Mouse (Mus musculus) limb, embryonic 11.5 days (tissue): Measurements from ENCODE around the gene Ascc2. TPM values are rescaled to one million over a fixed set of nuclear protein-coding genes. Genes with fewer than 3 reads are reported as not detected.

Experiments used
- ATAC-seq: fragments of 200-750 bp; cut with Nextera tagmentation; 2 replicates; pipeline ENCODE4 v1.8.0; 2017; ENCODE audit warnings: low read depth; ENCODE audit not compliant: insufficient number of reproducible peaks, low FRiP score, low TSS enrichment
- DNase-seq: peaks from one replicate; pipeline ENCODE4 v3.0.0-alpha.2; 2015; ENCODE audit warnings: low spot score
- H3K27ac ChIP-seq: fragments of 300-500 bp; sonication (generic); replicated peaks from 2 replicates; pipeline ENCODE4 v1.5.1; 2014; ENCODE audit warnings: low read depth, mild to moderate bottlenecking, low read length
- H3K27me3 ChIP-seq: fragments of 300-500 bp; sonication (generic); 2 replicates; pipeline ENCODE4 v1.6.1; 2014; ENCODE audit warnings: mild to moderate bottlenecking, low read length, mixed read lengths; ENCODE audit not compliant: control insufficient read depth, insufficient read depth
- H3K36me3 ChIP-seq: fragments of 300-500 bp; sonication (generic); 2 replicates; pipeline ENCODE4 v1.6.1; 2014; ENCODE audit warnings: mild to moderate bottlenecking, low read length, moderate library complexity, mixed read lengths; ENCODE audit not compliant: control insufficient read depth, insufficient read depth
- H3K4me1 ChIP-seq: fragments of 300-500 bp; sonication (generic); 2 replicates; pipeline ENCODE4 v1.6.1; 2014; ENCODE audit warnings: low read length, mixed read lengths; ENCODE audit not compliant: control insufficient read depth, insufficient read depth
- H3K4me2 ChIP-seq: fragments of 300-500 bp; sonication (generic); 2 replicates; pipeline ENCODE4 v1.6.1; 2014; ENCODE audit warnings: low read depth, mild to moderate bottlenecking, moderate library complexity; ENCODE audit not compliant: severe bottlenecking
- H3K4me3 ChIP-seq: fragments of 300-500 bp; sonication (generic); 2 replicates; pipeline ENCODE4 v1.5.1; 2014; ENCODE audit warnings: low read depth, low read length
- H3K9ac ChIP-seq: fragments of 300-500 bp; sonication (generic); 2 replicates; pipeline ENCODE4 v1.6.1; 2014; ENCODE audit warnings: mild to moderate bottlenecking, low read length
- H3K9me3 ChIP-seq: fragments of 300-500 bp; sonication (generic); 2 replicates; pipeline ENCODE4 v1.6.1; 2016; ENCODE audit warnings: low read length; ENCODE audit not compliant: control insufficient read depth
- WGBS: fragments of 180-500 bp; shearing (Covaris S2); extraction: QIAGEN DNeasy Blood & Tissue Kit; methylation state at CpG from one replicate; pipeline ENCODE4 v1.1.7; 2014; 5-methylcytosine and 5-hydroxymethylcytosine counted together
- polyA plus RNA-seq: library from polyadenylated mRNA; unstranded; fragments of >200 nt; fragmentation: Nextera tagmentation; extraction: Ambion mirVana; gene quantifications from 2 replicates; pipeline ENCODE4 v1.2.1, GENCODE M21; 2014

Ascc2 gene
- polyA plus RNA-seq, 1 experiment from 2014 or later, result 39.5 TPM

- H3K4me2 ChIP-seq, result 0 out of 2 replicates have a peak overlapping the region, but pooled peaks have one; percentile 3
- DNase-seq (peak; percentile 44), ATAC-seq (no peak)
These were observed 34.7 kb upstream of the Ascc2 start for GRCm38 (mm10) chr11:4602691-4603441.

GRCm38 (mm10) chr11:4604441-4604840 is 33.1 kb upstream of the Ascc2 start:
- ATAC-seq, result no peak
- no peak overlapping the region for H3K9ac ChIP-seq
- no peaks in the 10 kb centered on the region for H3K27me3 ChIP-seq
- no peaks in the 10 kb centered on the region for H3K36me3 ChIP-seq
- no peak overlapping the region for H3K27ac ChIP-seq
- no peak overlapping the region for H3K4me3 ChIP-seq
- 4% methylated on average over 6 of the region's 6 CpGs for WGBS
- H3K9me3 ChIP-seq, result no peaks in the 10 kb centered on the region
- H3K4me1 ChIP-seq, result peaks cover 12% of the 10 kb centered on the region
- DNase-seq, result peak; percentile 56
- H3K4me2 ChIP-seq, result no peak overlapping the region

More at GRCm38 (mm10) chr11:4602691-4603441, 34.7 kb upstream of the Ascc2 start:
- H3K4me1 ChIP-seq, result peaks cover 12% of the 10 kb centered on the region
- H3K27me3 ChIP-seq, result no peaks in the 10 kb centered on the region
- H3K4me3 ChIP-seq, result no peak overlapping the region
- H3K9ac ChIP-seq, result no peak overlapping the region
- H3K36me3 ChIP-seq, result no peaks in the 10 kb centered on the region
- no peaks in the 10 kb centered on the region for H3K9me3 ChIP-seq
- H3K27ac ChIP-seq, result no peak overlapping the region
- 35% methylated on average over 12 of the region's 12 CpGs for WGBS

GRCm38 (mm10) chr11:4605414-4605813 is 32.1 kb upstream of the Ascc2 start:
- peaks cover 12% of the 10 kb centered on the region for H3K4me1 ChIP-seq
- no peak overlapping the region for H3K4me3 ChIP-seq
- no peak overlapping the region for H3K27ac ChIP-seq
- 51% methylated on average over 7 of the region's 7 CpGs for WGBS
- no peak for DNase-seq
- no peaks in the 10 kb centered on the region for H3K9me3 ChIP-seq
- no peak for ATAC-seq
- H3K9ac ChIP-seq, result no peak overlapping the region
- no peaks in the 10 kb centered on the region for H3K36me3 ChIP-seq
- no peaks in the 10 kb centered on the region for H3K27me3 ChIP-seq
- no peak overlapping the region for H3K4me2 ChIP-seq

- Histone ChIP-seq H3K36me3 (no peaks in the 10 kb centered on the region), H3K27ac (no peak overlapping the region), H3K9me3 (no peaks in the 10 kb centered on the region), H3K27me3 (no peaks in the 10 kb centered on the region), H3K9ac (no peak overlapping the region), H3K4me2 (no peak overlapping the region), H3K4me1 (peaks cover 12% of the 10 kb centered on the region), H3K4me3 (no peak overlapping the region)
- 89% methylated on average over 1 of the region's 1 CpGs for WGBS
- DNase-seq (no peak), ATAC-seq (no peak)
These were observed 31.0 kb upstream of the Ascc2 start for GRCm38 (mm10) chr11:4606541-4606940.

GRCm38 (mm10) chr11:4611904-4612303 is 25.6 kb upstream of the Ascc2 start:
- WGBS, result 62% methylated on average over 2 of the region's 2 CpGs
- Histone ChIP-seq H3K4me1 (no peaks in the 10 kb centered on the region), H3K27me3 (no peaks in the 10 kb centered on the region)

GRCm38 (mm10) chr11:4620017-4620485 is 17.5 kb upstream of the Ascc2 start, which contains the start of gene Gm11032:
TSS of gene Gm11032 (plus strand) at chr11:4620067.
- DNase-seq (no peak), ATAC-seq (no peak)
- Histone ChIP-seq H3K27ac (no peak within 1 kb of the TSS), H3K4me2 (no peak within 1 kb of the TSS), H3K9me3 (no peaks in the 10 kb centered on the region), H3K36me3 (no peaks in the 10 kb centered on the region), H3K4me1 (no peaks in the 10 kb centered on the region), H3K27me3 (no peaks in the 10 kb centered on the region), H3K9ac (no peak within 1 kb of the TSS), H3K4me3 (no peak within 1 kb of the TSS)
- WGBS, result 81% methylated on average over 16 of the region's 16 CpGs

More at GRCm38 (mm10) chr11:4611904-4612303, 25.6 kb upstream of the Ascc2 start:
- no peaks in the 10 kb centered on the region for H3K9me3 ChIP-seq
- no peak overlapping the region for H3K27ac ChIP-seq
- no peak overlapping the region for H3K9ac ChIP-seq
- no peaks in the 10 kb centered on the region for H3K36me3 ChIP-seq
- ATAC-seq, result no peak
- H3K4me3 ChIP-seq, result no peak overlapping the region
- DNase-seq, result no peak
- H3K4me2 ChIP-seq, result no peak overlapping the region

GRCm38 (mm10) chr11:4620501-4621108 is 16.9 kb upstream of the Ascc2 start:
- Histone ChIP-seq H3K9ac (no peak overlapping the region), H3K4me3 (no peak overlapping the region), H3K27me3 (no peaks in the 10 kb centered on the region), H3K27ac (no peak overlapping the region), H3K4me1 (no peaks in the 10 kb centered on the region), H3K4me2 (no peak overlapping the region), H3K36me3 (no peaks in the 10 kb centered on the region), H3K9me3 (no peaks in the 10 kb centered on the region)
- DNase-seq, result no peak
- ATAC-seq, result no peak
- WGBS, result 64% methylated on average over 13 of the region's 13 CpGs

- H3K9me3 ChIP-seq, result no peaks in the 10 kb centered on the region
- DNase-seq, result no peak
- no peak overlapping the region for H3K27ac ChIP-seq
- H3K4me3 ChIP-seq, result no peak overlapping the region
- no peak for ATAC-seq
- H3K9ac ChIP-seq, result no peak overlapping the region
- H3K4me1 ChIP-seq, result no peaks in the 10 kb centered on the region
- no peak overlapping the region for H3K4me2 ChIP-seq
- no peaks in the 10 kb centered on the region for H3K27me3 ChIP-seq
- 81% methylated on average over 4 of the region's 4 CpGs for WGBS
- H3K36me3 ChIP-seq, result no peaks in the 10 kb centered on the region
These were observed 15.7 kb upstream of the Ascc2 start for GRCm38 (mm10) chr11:4621866-4622265.
